Mouse (Mus musculus): ENCODE measurements around the gene 4933417A18Rik. TPM values are rescaled to one million over a fixed set of nuclear protein-coding genes. Genes with fewer than 3 reads are reported as not detected.
"Not testable (repeated sequence)": the region's sequence is repeated elsewhere in the genome, so short reads cannot be mapped to it uniquely, and the experiment has no call there.

4933417A18Rik gene
- total RNA-seq (2017) = not detected in 3 replicates

- no peak for ATAC-seq (replicated peaks; ENCODE audit: insufficient number of reproducible peaks, low FRiP score, low TSS enrichment, poor library complexity, severe bottlenecking)
Measured at GRCm38 (mm10) chr13:34924210-34924609, at the start of gene 4933417A18Rik, which contains the start of gene Fam217a. TSS of gene 4933417A18Rik (plus strand) at chr13:34924409. TSS of gene Fam217a (minus strand) at chr13:34924310.

DNA sequence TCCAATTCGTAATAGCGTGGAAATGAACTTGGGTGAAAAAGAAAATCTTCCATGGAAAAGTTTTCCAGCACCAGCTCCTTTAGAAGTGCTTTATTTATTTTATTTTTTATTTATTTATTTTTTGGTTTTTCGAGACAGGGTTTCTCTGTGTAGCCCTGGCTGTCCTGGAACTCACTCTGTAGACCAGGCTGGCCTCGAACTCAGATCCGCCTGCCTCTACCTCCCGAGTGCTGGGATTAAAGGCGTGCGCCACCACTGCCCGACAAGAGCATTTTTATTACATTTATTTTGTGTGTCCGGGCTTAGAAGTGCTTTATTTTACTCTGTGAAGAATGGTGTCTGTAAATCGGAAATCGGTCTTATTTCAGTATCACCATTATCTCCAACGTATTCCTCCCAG, 49.5 kb upstream of the 4933417A18Rik start:
- ATAC-seq (replicated peaks; ENCODE audit: insufficient number of reproducible peaks, low FRiP score, low TSS enrichment, poor library complexity, severe bottlenecking) = not testable (repeated sequence)

DNA sequence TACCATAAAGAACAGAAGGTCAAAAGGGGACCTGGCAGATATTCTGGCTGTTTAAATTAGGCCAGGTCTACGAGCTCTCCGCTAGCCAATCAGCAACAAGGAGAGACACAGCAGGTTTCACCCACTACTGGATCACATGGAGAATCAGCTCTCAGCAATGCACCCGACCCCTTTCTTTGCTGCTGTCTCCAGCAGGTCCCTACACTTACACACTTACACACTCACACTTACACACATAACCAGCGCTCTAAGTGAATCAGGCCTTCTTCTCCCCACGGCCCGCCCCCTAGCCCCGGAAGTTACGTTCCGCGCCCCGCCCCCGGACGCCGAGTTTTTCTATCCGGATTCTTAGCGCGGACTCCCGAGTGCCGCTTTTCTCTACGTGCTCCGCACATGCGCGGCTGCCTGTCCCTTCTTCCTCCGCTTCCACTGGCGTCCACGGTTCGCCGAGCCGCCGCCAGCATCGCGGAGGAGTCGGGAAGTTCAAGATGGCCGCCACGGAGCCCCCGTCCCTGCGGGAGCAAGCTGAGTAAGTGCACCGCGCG, 49.0 kb upstream of the 4933417A18Rik start, which contains the start of gene Prpf4b:
Gene Prpf4b, plus strand, starts transcription at position 137 of the 545 bp plus-strand sequence.
- peak; percentile 58 for ATAC-seq (replicated peaks; ENCODE audit: insufficient number of reproducible peaks, low FRiP score, low TSS enrichment, poor library complexity, severe bottlenecking)

DNA sequence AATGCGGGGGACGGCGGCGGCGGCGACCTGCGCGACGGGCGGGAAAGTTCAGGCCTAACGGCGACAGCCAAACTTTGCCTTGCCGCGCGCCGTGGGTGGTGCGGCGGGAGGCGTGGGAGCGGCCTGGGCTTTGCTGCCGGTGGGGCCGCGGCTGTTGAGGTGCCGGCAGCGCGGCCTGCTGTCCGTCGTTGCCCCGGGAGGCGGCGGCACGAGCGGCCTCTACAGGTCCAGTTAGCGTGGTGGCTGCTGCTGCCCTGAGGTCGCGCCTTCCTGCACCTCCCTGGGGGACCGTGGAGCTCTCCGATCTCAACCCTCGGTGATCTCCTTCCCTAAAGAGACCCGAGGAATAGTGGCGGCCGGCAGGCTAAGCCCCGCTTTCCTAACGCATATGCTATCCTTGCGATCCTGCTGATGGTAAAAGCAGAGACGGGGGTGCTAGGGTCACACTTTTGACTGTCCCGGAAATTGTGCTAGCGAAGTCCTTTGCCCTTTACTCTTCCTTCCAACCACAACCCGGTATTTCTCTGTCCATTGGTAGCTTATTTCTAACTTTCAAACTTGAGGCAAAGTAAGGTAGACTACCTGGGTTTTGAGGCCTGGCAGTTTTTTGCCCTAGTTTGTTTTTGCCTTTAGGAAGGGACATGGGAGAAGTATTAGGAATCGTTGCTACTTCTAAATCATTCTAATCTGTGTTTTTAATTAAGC, 48.3 kb upstream of the 4933417A18Rik start:
- peak; percentile 27; the same call in 1 of the 2 replicates for ATAC-seq (replicated peaks; ENCODE audit: insufficient number of reproducible peaks, low FRiP score, low TSS enrichment, poor library complexity, severe bottlenecking)

DNA sequence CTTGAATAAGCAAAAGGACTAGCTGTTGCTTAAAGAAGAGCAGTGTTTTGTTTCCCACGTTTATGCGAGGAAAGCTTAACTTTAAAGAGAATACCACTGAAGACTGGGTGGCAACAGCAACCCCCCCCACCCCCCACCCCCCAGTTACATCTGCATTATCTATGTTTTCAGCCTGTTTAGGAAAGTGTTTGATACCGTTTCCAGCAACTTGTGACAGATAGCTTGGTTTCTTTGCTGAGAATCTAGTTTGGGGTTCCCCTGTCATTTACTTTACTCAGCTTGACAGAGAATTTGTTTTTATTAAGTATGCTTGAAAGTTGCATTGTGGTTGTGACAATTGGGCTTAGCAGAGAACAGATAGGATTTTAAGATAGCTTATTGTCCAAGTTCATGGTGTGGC, 47.7 kb upstream of the 4933417A18Rik start:
- no peak for ATAC-seq (replicated peaks; ENCODE audit: insufficient number of reproducible peaks, low FRiP score, low TSS enrichment, poor library complexity, severe bottlenecking)

DNA sequence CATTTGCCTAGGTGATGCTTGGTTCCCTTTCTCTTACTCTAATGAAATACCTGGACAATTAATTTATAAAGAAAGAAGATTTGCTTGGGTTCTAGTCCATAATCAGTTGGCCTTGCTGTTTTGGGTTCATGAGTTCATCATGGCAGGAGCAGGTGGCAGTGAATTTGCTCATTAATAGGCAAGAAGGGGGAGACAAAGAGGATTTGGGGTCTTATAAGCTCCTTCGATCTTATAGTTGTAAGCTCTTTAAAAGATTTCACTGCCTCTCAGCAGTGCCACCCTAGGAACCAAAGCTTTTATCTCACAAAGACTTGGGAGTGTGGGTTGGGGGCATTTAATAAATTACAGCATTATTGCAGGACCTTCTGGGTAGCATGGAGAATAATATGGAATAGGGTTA, 31.3 kb upstream of the 4933417A18Rik start:
- no peak for ATAC-seq (replicated peaks; ENCODE audit: insufficient number of reproducible peaks, low FRiP score, low TSS enrichment, poor library complexity, severe bottlenecking)

DNA sequence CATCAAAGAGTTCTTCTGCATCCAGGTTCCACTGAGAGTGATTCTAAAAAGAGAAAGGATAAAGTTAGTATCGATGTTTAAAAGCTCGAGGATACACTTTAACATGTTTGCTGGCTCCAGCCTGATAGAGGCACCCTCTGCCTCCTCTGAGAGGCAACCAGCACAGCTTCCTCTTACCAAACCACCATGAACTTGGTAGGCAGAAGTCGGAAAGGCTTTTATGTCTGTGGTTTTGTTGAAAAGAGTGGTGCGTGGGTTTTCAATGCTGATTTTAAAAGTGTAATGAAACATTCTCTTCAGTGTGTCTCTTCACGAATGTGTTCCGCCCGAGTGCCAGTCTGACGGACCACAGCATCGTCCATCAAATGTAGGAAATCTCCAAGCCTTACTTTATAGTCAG, 9.6 kb upstream of the 4933417A18Rik start:
- no peak for ATAC-seq (replicated peaks; ENCODE audit: insufficient number of reproducible peaks, low FRiP score, low TSS enrichment, poor library complexity, severe bottlenecking)

GRCm38 (mm10) chr13:34916520-34917167, 7.6 kb upstream of the 4933417A18Rik start:
- no peak for ATAC-seq (replicated peaks; ENCODE audit: insufficient number of reproducible peaks, low FRiP score, low TSS enrichment, poor library complexity, severe bottlenecking)

- ATAC-seq (replicated peaks; ENCODE audit: insufficient number of reproducible peaks, low FRiP score, low TSS enrichment, poor library complexity, severe bottlenecking) = no peak
Measured at GRCm38 (mm10) chr13:34934931-34935644, 10.9 kb downstream of the 4933417A18Rik start.

- ATAC-seq (replicated peaks; ENCODE audit: insufficient number of reproducible peaks, low FRiP score, low TSS enrichment, poor library complexity, severe bottlenecking) = no peak
Measured at GRCm38 (mm10) chr13:34942370-34942769, 18.2 kb downstream of the 4933417A18Rik start.

- ATAC-seq (replicated peaks; ENCODE audit: insufficient number of reproducible peaks, low FRiP score, low TSS enrichment, poor library complexity, severe bottlenecking) = peak; percentile 53; the same call in 1 of the 2 replicates
Measured at GRCm38 (mm10) chr13:34951437-34951836, 27.2 kb downstream of the 4933417A18Rik start.

DNA sequence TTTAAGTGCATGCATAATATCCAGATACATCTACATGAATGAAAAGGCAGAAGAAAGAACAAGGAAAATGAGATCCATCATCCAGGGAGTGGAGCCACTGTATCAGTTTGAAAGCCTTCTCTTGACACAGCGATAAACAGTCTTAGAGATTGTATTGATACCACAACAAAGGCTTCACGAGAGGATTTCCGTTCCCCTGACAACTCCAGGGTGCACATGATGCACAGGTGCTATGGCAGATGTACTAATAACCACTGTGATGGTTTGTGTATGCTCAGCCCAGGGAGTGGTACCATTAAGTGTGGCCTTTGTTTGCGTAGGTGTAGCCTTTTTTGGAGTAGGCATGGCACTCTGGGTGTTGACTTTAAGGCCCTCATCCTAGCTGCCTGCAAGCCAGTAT, 32.7 kb downstream of the 4933417A18Rik start:
- ATAC-seq (replicated peaks; ENCODE audit: insufficient number of reproducible peaks, low FRiP score, low TSS enrichment, poor library complexity, severe bottlenecking) = no peak

GRCm38 (mm10) chr13:34958158-34958557, 33.9 kb downstream of the 4933417A18Rik start:
- ATAC-seq (replicated peaks; ENCODE audit: insufficient number of reproducible peaks, low FRiP score, low TSS enrichment, poor library complexity, severe bottlenecking) = not testable (repeated sequence)

DNA sequence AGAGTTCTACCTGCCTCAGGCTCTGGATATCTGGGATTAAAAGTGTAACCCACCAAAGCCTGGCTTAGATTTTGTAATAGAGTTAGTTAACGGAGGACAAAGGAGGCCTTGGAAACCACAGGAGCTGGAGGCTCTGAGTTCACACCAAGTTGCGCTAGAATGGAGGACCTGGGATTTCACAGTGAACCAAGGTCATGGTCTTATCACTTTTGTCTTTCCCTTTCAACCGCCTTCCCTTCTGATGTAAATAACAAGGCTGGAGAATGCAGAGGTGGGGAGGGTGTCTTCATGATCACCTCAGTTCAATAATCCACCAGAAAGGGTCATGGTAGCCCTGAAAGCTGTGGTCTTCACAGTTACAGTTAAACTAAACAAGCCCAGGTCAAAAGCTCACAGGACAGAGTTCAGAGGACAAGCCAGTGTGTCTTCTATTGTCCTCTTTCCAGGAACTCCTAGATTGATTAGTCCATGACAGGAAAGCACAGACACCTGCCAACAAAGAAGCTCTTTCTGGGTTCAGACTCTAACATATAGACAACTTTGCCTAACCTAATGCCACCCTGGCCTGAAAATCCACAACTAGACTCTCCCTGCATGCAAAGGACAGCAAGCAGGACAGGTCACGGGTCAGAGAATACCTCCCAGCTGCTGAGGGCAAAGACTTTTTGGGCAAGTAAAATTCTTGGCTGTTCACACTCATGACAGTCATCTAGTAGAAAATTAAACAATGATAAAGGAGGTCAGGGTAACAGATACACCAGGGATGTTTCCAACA, 37.0 kb downstream of the 4933417A18Rik start:
- no peak for ATAC-seq (replicated peaks; ENCODE audit: insufficient number of reproducible peaks, low FRiP score, low TSS enrichment, poor library complexity, severe bottlenecking)

DNA sequence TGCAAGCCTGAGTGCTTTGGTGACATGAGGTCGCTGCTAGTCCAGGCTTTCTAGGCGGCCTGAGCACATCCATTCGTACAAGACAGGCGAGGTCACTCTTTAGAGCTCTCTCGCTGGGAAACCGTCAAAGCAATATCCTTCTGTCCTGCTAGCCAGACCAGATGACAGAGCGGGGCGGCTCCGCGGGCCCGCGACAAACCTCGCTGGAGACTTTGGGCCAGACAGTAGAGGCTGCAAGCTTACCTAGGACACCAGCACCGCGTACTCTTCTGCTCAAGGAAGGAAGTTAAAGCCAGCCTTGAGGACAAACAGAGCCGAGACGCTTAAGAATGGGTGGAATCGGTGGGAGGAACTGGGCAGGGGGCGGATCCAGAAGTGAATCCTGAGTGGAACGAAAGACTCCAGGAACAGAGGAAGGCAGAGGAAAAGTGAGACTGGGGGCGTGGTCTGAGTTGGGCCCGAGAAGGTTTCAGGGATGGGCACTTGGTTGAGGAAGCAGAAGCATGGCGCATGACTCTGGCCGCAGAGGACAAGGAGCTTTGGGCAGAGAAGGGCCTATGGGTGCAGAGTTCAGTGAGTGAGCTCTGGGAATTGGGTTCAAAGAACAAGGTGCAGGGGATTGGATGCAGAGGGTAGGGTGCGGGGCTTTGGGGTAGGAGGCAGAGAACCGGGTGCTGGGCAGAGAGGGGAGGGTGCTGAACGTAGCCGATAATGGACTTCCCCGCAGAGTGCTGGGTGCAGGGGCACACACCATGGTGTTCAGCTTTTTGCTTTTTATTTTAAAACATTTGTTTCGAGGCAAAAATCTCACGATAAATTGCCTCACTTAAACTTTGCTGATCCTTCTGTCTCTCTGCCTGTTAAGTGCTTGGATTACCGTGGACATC, 39.5 kb downstream of the 4933417A18Rik start, which contains the start of gene Eci3:
Gene Eci3, minus strand, starts transcription at position 300 of the 887 bp plus-strand sequence.
- ATAC-seq (replicated peaks; ENCODE audit: insufficient number of reproducible peaks, low FRiP score, low TSS enrichment, poor library complexity, severe bottlenecking) = no peak

- ATAC-seq (replicated peaks; ENCODE audit: insufficient number of reproducible peaks, low FRiP score, low TSS enrichment, poor library complexity, severe bottlenecking) = no peak
Measured at GRCm38 (mm10) chr13:34964419-34964818, 40.2 kb downstream of the 4933417A18Rik start.

- no peak for ATAC-seq (replicated peaks; ENCODE audit: insufficient number of reproducible peaks, low FRiP score, low TSS enrichment, poor library complexity, severe bottlenecking)
Measured at GRCm38 (mm10) chr13:34964866-34965265, 40.7 kb downstream of the 4933417A18Rik start.
